Mouse (Mus musculus) olfactory bulb, adult 2 months (tissue): Measurements from ENCODE around the gene Slc4a3. TPM values are rescaled to one million over a fixed set of nuclear protein-coding genes. Genes with fewer than 3 reads are reported as not detected.

Source experiments
- H3K27ac ChIP-seq: fragments of 200-500 bp; 2 replicates; pipeline ENCODE4 v1.5.1; 2012; ENCODE audit warnings: low read depth, low read length; ENCODE audit not compliant: insufficient read depth
- H3K4me1 ChIP-seq: fragments of 200-500 bp; 2 replicates; pipeline ENCODE4 v1.6.1; 2012; ENCODE audit warnings: low read length; ENCODE audit not compliant: control insufficient read depth, insufficient read depth
- H3K4me3 ChIP-seq: fragments of 200-500 bp; 2 replicates; pipeline ENCODE4 v1.5.1; 2012; ENCODE audit warnings: mild to moderate bottlenecking, low read depth, low read length, moderate library complexity; ENCODE audit not compliant: insufficient read depth
- CTCF ChIP-seq: fragments of 200-500 bp; IDR thresholded peaks from 2 replicates; pipeline ENCODE4 v1.5.1; 2012; ENCODE audit warnings: low read depth, mild to moderate bottlenecking, low read length, moderate library complexity; ENCODE audit not compliant: insufficient read depth
- POLR2A ChIP-seq: fragments of 200-500 bp; IDR thresholded peaks from 2 replicates; pipeline ENCODE4 v1.6.1; 2012; ENCODE audit warnings: mild to moderate bottlenecking, low read depth, low read length, moderate library complexity; ENCODE audit not compliant: insufficient read depth
- WGBS: fragments of 180-500 bp; shearing (Covaris S2); methylation state at CpG from one replicate; pipeline ENCODE4 v1.1.7; 2018; 5-methylcytosine and 5-hydroxymethylcytosine counted together
- polyA plus RNA-seq: library from polyadenylated mRNA; stranded (reverse); fragments of >200 nt; gene quantifications from 2 replicates; pipeline ENCODE4 v1.2.4, GENCODE M21; 2012; ENCODE audit warnings: low replicate concordance; ENCODE audit not compliant: missing spikeins, insufficient read depth, insufficient read length

The Slc4a3 gene
- polyA plus RNA-seq, 1 experiment: not detected

GRCm38 (mm10) chr1:75570403-75570802 is 24.3 kb downstream of the Slc4a3 start:
- Histone ChIP-seq H3K4me3 (no peak overlapping the region), H3K4me1 (no peaks in the 10 kb centered on the region), H3K27ac (no peak overlapping the region)
- TF ChIP-seq POLR2A (no peak), CTCF (no peak)
- 72% methylated on average over 6 of the region's 6 CpGs for WGBS

GRCm38 (mm10) chr1:75572776-75573175 is 26.7 kb downstream of the Slc4a3 start:
- TF ChIP-seq CTCF (no peak), POLR2A (no peak)
- WGBS: 80% methylated on average over 6 of the region's 6 CpGs
- no peak overlapping the region for H3K27ac ChIP-seq
- no peak overlapping the region for H3K4me3 ChIP-seq
- H3K4me1 ChIP-seq: no peaks in the 10 kb centered on the region

GRCm38 (mm10) chr1:75573715-75574114 is 27.6 kb downstream of the Slc4a3 start:
- Histone ChIP-seq H3K4me1 (no peaks in the 10 kb centered on the region), H3K4me3 (no peak overlapping the region), H3K27ac (no peak overlapping the region)
- WGBS: 85% methylated on average over 7 of the region's 7 CpGs
- TF ChIP-seq CTCF: no peak
- no peak for TF ChIP-seq POLR2A

- Histone ChIP-seq H3K27ac (no peak overlapping the region), H3K4me1 (no peaks in the 10 kb centered on the region), H3K4me3 (no peak overlapping the region)
- no peak for TF ChIP-seq POLR2A
- TF ChIP-seq CTCF: no peak
- WGBS: 50% methylated on average over 17 of the region's 17 CpGs
Measured at GRCm38 (mm10) chr1:75574476-75575310, 28.6 kb downstream of the Slc4a3 start.

- TF ChIP-seq CTCF (no peak), POLR2A (no peak)
- H3K27ac ChIP-seq: no peak overlapping the region
- H3K4me1 ChIP-seq: no peaks in the 10 kb centered on the region
- no peak overlapping the region for H3K4me3 ChIP-seq
- 37% methylated on average over 7 of the region's 7 CpGs for WGBS
Measured at GRCm38 (mm10) chr1:75581936-75582624, 36.0 kb downstream of the Slc4a3 start.

GRCm38 (mm10) chr1:75582625-75582956 is 36.5 kb downstream of the Slc4a3 start:
- H3K4me3 ChIP-seq: no peak overlapping the region
- WGBS: 71% methylated on average over 5 of the region's 5 CpGs
- H3K27ac ChIP-seq: no peak overlapping the region
- TF ChIP-seq CTCF: no peak
- no peak for TF ChIP-seq POLR2A
- no peaks in the 10 kb centered on the region for H3K4me1 ChIP-seq

GRCm38 (mm10) chr1:75583034-75583433 is 37.0 kb downstream of the Slc4a3 start:
- Histone ChIP-seq H3K4me3 (no peak overlapping the region), H3K4me1 (no peaks in the 10 kb centered on the region), H3K27ac (no peak overlapping the region)
- WGBS: 82% methylated on average over 10 of the region's 10 CpGs
- TF ChIP-seq POLR2A (no peak), CTCF (no peak)

- no peak for TF ChIP-seq POLR2A
- TF ChIP-seq CTCF: no peak
- 75% methylated on average over 3 of the region's 3 CpGs for WGBS
Measured at GRCm38 (mm10) chr1:75586791-75587190, 40.7 kb downstream of the Slc4a3 start.

More at GRCm38 (mm10) chr1:75586791-75587190, 40.7 kb downstream of the Slc4a3 start:
- no peaks in the 10 kb centered on the region for H3K4me1 ChIP-seq
- no peak overlapping the region for H3K4me3 ChIP-seq
- no peak overlapping the region for H3K27ac ChIP-seq
